Mouse (Mus musculus) kidney, postnatal 4 days (tissue): Measurements from ENCODE around the gene Gm11567.
"Not testable (repeated sequence)": the region's sequence is repeated elsewhere in the genome, so short reads cannot be mapped to it uniquely, and the experiment has no call there.

Source experiments
- DNase-seq, 2 experiments: peaks; one replicate each; pipeline ENCODE4 v3.0.0; 2021; ENCODE audit warnings: mixed read lengths in 2 of 2

Gene Gm11567

GRCm38 (mm10) chr11:99878887-99879286, at the start of gene Gm11567:
TSS of gene Gm11567 (plus strand) at chr11:99879187.
- DNase-seq: not testable (repeated sequence)

GRCm38 (mm10) chr11:99837966-99838365, 41.0 kb upstream of the Gm11567 start, which contains the start of gene 2300003K06Rik:
TSS of gene 2300003K06Rik (minus strand) at chr11:99838066.
- no peak for DNase-seq

- no peak for DNase-seq
Measured at GRCm38 (mm10) chr11:99842185-99842584, 36.8 kb upstream of the Gm11567 start.

GRCm38 (mm10) chr11:99846746-99847145, 32.2 kb upstream of the Gm11567 start:
- no peak for DNase-seq

- no peak for DNase-seq
Measured at GRCm38 (mm10) chr11:99851508-99851907, 27.5 kb upstream of the Gm11567 start, which contains the start of gene Krtap4-16. TSS of gene Krtap4-16 (minus strand) at chr11:99851608.

GRCm38 (mm10) chr11:99854121-99854520, 24.9 kb upstream of the Gm11567 start:
- peak; percentile 15 to 16 for DNase-seq

- DNase-seq: no peak
Measured at GRCm38 (mm10) chr11:99857617-99858016, 21.4 kb upstream of the Gm11567 start, which contains the start of gene Gm11568. TSS of gene Gm11568 (plus strand) at chr11:99857917.

- no peak for DNase-seq
Measured at GRCm38 (mm10) chr11:99858761-99859160, 20.2 kb upstream of the Gm11567 start.

- not testable (repeated sequence) for DNase-seq
Measured at GRCm38 (mm10) chr11:99864176-99864575, 14.8 kb upstream of the Gm11567 start, which contains the start of gene Gm11559. TSS of gene Gm11559 (plus strand) at chr11:99864476.

GRCm38 (mm10) chr11:99873089-99873488, 5.9 kb upstream of the Gm11567 start, which contains the start of gene Krtap9-1:
TSS of gene Krtap9-1 (plus strand) at chr11:99873389.
- not testable (repeated sequence) for DNase-seq

GRCm38 (mm10) chr11:99907620-99908019, 28.6 kb downstream of the Gm11567 start, which contains the start of gene Krtap31-1:
TSS of gene Krtap31-1 (plus strand) at chr11:99907920.
- DNase-seq: no peak

- DNase-seq: no peak
Measured at GRCm38 (mm10) chr11:99914451-99914850, 35.5 kb downstream of the Gm11567 start, which contains the start of gene Gm11565. TSS of gene Gm11565 (plus strand) at chr11:99914751.
